Mouse (Mus musculus): Measurements from ENCODE around the gene 1700017B05Rik. TPM values are rescaled to one million over a fixed set of nuclear protein-coding genes. Genes with fewer than 3 reads are reported as not detected.

1700017B05Rik gene
- polyA plus RNA-seq, 2 experiments = 8.1 to 13.3 TPM

DNA sequence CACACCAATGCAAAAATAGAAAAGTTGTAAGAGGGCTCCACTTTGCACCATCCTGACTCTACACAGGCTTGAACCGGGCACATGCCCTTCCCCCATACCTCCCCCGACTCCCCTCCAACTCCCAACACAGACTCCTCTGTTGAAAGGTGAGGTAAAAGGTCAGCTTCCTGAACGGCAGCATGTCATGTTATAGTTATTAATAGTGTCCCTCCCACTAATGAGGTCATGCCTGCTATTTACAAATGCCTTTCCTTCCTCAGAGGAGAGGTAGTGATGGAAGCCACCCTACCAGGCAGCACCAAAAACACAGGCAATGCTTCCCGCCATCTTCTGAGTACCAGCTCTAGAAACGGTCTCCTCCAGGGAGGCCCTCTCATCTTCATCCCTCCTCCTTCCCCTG is 2.7 kb upstream of the 1700017B05Rik start:
- Histone ChIP-seq H3K27me3 (ENCODE audit: control insufficient read depth, insufficient read depth, low read length) (no peaks in the 10 kb centered on the region; the same call in 1 of the 2 replicates), H3K9ac (replicated peaks) (no peak overlapping the region), H3K4me3 (ENCODE audit: insufficient read depth in 1 of 2, low read depth in 2 of 2, low read length in 2 of 2) (no peak overlapping the region), H3K9me3 (ENCODE audit: control insufficient read depth, low read length) (no peaks in the 10 kb centered on the region), H3K36me3 (replicated peaks; ENCODE audit: control insufficient read depth, insufficient read depth, low read depth) (no peaks in the 10 kb centered on the region), H3K4me1 (replicated peaks; ENCODE audit: control insufficient read depth in 2 of 2, insufficient read depth in 2 of 2, low read length in 1 of 2) (peaks cover 20 to 37% of the 10 kb centered on the region in 2 experiments), H3K4me2 (ENCODE audit: low read depth) (no peak overlapping the region), H3K27ac (no peak overlapping the region)
- TF ChIP-seq CTCF (IDR thresholded peaks at IDR 0.05; ENCODE audit: low read depth) (no peak), EP300 (IDR thresholded peaks at IDR 0.05; ENCODE audit: low read depth) (no peak)
- 41% methylated on average over 5 of the region's 5 CpGs for WGBS (ENCODE audit: insufficient replicate concordance)
- DNase-seq (ENCODE audit: low read depth in 3 of 3, low spot score in 3 of 3) (no peak), ATAC-seq (ENCODE audit: insufficient read depth) (no peak)

DNA sequence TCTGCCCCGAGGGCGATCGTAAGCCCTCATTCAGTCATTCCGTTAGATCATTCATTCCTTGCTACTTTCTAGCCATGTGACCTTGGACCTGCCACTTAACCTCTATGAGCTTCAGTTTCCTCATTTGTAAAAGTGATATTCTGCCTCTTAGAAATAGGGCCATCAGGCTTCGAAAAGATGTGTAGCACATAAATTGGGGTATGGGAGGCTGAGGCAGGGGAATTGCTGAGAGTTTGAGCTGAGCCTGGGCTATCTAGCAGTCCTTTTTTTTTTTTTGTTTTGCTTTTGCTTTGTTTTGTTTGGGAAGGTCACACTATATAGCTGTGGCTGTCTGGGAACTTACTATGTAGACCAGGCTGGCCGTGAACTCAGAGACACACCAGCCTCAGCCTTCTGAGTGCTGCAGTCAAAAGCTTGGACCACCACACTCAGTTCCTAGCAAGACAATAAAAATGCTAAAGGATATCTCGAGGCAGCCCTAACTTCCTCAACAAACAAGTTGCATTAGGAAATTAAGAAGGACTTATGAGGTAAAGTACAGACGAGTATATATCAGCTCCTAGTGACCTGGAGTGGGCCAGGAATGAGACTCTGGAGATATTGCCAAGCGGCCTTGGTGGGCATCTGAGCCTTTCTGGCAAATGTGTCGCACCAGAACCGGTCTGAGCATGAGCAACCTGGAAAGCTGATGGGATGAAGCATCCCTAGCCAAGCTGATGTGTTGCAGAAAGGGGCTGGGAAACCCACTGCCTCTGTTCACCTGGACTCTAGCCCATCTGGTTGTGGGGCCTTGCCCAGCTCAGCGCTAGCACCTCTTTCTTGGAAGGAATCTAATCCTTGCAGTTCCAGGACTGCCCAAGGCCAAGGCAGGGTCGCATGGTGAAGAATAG is 628 bp upstream of the 1700017B05Rik start:
- H3K27ac ChIP-seq = peak overlapping the region; percentile 24
- WGBS (ENCODE audit: insufficient replicate concordance) = 41% methylated on average over 13 of the region's 13 CpGs
- DNase-seq (ENCODE audit: low read depth in 3 of 3, low spot score in 3 of 3) = no peak
- peaks cover 10% of the 10 kb centered on the region for H3K36me3 ChIP-seq (replicated peaks; ENCODE audit: control insufficient read depth, insufficient read depth, low read depth)
- ATAC-seq (ENCODE audit: insufficient read depth) = no peak
- H3K9ac ChIP-seq (replicated peaks) = peak overlapping the region; percentile 94
- TF ChIP-seq EP300 (IDR thresholded peaks at IDR 0.05; ENCODE audit: low read depth) = no peak
- no peak for TF ChIP-seq CTCF (IDR thresholded peaks at IDR 0.05; ENCODE audit: low read depth)
- H3K9me3 ChIP-seq (ENCODE audit: control insufficient read depth, low read length) = no peaks in the 10 kb centered on the region
- H3K27me3 ChIP-seq (ENCODE audit: control insufficient read depth, insufficient read depth, low read length) = no peaks in the 10 kb centered on the region; the same call in 1 of the 2 replicates
- H3K4me3 ChIP-seq (ENCODE audit: insufficient read depth in 1 of 2, low read depth in 2 of 2, low read length in 2 of 2) = peak overlapping the region; percentile 63 to 85
- peak overlapping the region; percentile 78 for H3K4me2 ChIP-seq (ENCODE audit: low read depth)
- H3K4me1 ChIP-seq (replicated peaks; ENCODE audit: control insufficient read depth in 2 of 2, insufficient read depth in 2 of 2, low read length in 1 of 2) = peaks cover 16 to 30% of the 10 kb centered on the region in 2 experiments

DNA sequence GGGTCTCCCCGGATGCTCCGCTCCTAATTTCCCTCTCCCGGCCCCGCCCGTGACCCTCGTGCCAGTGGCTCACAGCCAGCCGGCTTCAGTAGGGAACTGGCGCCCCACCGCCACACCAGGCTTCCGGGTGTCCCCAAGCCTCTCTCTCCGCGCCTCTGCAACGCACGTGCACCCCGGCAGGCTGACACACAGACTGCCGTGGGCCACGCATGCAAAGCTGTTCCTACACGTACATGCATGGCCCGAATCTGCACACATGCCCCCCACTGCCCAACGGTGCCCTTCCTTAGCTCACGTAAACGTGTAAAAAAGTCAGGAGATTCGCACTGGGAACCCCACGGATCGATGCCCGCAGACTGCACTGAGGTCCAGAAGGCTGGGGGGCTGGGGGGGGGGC is 898 bp downstream of the 1700017B05Rik start:
- H3K4me2 ChIP-seq (ENCODE audit: low read depth) = peak overlapping the region; percentile 78
- H3K36me3 ChIP-seq (replicated peaks; ENCODE audit: control insufficient read depth, insufficient read depth, low read depth) = peaks cover 25% of the 10 kb centered on the region
- H3K9me3 ChIP-seq (ENCODE audit: control insufficient read depth, low read length) = no peaks in the 10 kb centered on the region
- no peak; the same call in 1 of the 2 replicates for TF ChIP-seq CTCF (IDR thresholded peaks at IDR 0.05; ENCODE audit: low read depth)
- no peak for TF ChIP-seq EP300 (IDR thresholded peaks at IDR 0.05; ENCODE audit: low read depth)
- peak overlapping the region; percentile 94 for H3K9ac ChIP-seq (replicated peaks)
- peak overlapping the region; percentile 85 to 91 for H3K4me3 ChIP-seq (ENCODE audit: insufficient read depth in 1 of 2, low read depth in 2 of 2, low read length in 2 of 2)
- peaks cover 16 to 20% of the 10 kb centered on the region in 2 experiments for H3K4me1 ChIP-seq (replicated peaks; ENCODE audit: control insufficient read depth in 2 of 2, insufficient read depth in 2 of 2, low read length in 1 of 2)
- ATAC-seq (ENCODE audit: insufficient read depth) = peak; percentile 14
- DNase-seq (ENCODE audit: low read depth in 3 of 3, low spot score in 3 of 3) = no peak
- H3K27ac ChIP-seq = peak overlapping the region; percentile 65
- no peaks in the 10 kb centered on the region; the same call in 1 of the 2 replicates for H3K27me3 ChIP-seq (ENCODE audit: control insufficient read depth, insufficient read depth, low read length)
- under 1% methylated on average over 26 of the region's 26 CpGs for WGBS (ENCODE audit: insufficient replicate concordance)

DNA sequence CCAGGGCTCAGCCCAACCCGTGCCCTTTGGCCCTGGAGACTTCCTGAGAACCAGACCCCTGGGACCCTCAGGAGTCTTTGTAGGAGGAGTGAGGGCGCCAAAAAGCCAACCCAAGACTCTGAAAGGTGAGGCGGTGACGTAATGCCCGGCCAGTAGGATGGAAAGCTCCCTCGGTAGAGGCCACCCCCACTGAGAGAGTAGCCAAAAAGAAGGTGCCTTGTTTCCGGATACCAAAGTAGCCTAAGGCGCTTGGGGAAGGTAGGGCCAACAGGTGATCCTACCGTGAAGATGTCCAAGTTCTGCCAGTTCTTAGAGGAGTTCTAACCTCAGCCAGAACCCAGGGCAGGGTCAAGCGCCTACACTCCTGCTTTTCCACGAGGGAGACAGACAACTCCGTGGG is 1.5 kb downstream of the 1700017B05Rik start:
- 11% methylated on average over 12 of the region's 12 CpGs for WGBS (ENCODE audit: insufficient replicate concordance)
- no peak for TF ChIP-seq CTCF (IDR thresholded peaks at IDR 0.05; ENCODE audit: low read depth)
- TF ChIP-seq EP300 (IDR thresholded peaks at IDR 0.05; ENCODE audit: low read depth) = no peak
- H3K4me3 ChIP-seq (ENCODE audit: insufficient read depth in 1 of 2, low read depth in 2 of 2, low read length in 2 of 2) = peak overlapping the region; percentile 85 to 91
- DNase-seq (ENCODE audit: low read depth in 3 of 3, low spot score in 3 of 3) (no peak), ATAC-seq (ENCODE audit: insufficient read depth) (no peak)
- peak overlapping the region; percentile 52 for H3K27ac ChIP-seq
- no peaks in the 10 kb centered on the region for H3K9me3 ChIP-seq (ENCODE audit: control insufficient read depth, low read length)
- H3K9ac ChIP-seq (replicated peaks) = peak overlapping the region; percentile 94
- peaks cover 31% of the 10 kb centered on the region for H3K36me3 ChIP-seq (replicated peaks; ENCODE audit: control insufficient read depth, insufficient read depth, low read depth)
- peak overlapping the region; percentile 78 for H3K4me2 ChIP-seq (ENCODE audit: low read depth)
- H3K4me1 ChIP-seq (replicated peaks; ENCODE audit: control insufficient read depth in 2 of 2, insufficient read depth in 2 of 2, low read length in 1 of 2) = peaks cover 16 to 20% of the 10 kb centered on the region in 2 experiments
- no peaks in the 10 kb centered on the region; the same call in 1 of the 2 replicates for H3K27me3 ChIP-seq (ENCODE audit: control insufficient read depth, insufficient read depth, low read length)

DNA sequence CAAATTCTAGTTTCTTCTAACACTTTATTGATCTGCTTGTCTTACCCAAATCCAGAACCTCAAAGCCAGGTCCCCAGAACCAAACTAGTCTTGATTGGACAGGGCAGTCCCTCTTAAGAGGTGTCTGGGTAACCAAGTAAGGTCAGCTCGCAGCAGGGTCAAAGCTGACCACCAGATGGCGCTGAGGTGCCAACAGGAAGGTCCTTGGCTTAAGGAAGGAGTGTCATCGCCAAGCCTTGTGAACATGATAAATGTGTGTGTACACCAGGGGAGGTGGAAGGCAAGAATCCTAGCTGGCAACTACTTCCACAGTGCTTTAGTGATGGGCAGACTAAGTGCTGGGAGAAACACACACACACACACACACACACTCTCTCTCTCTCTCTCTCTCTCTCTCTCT is 2.7 kb downstream of the 1700017B05Rik start:
- H3K9me3 ChIP-seq (ENCODE audit: control insufficient read depth, low read length) = no peaks in the 10 kb centered on the region
- H3K4me1 ChIP-seq (replicated peaks; ENCODE audit: control insufficient read depth in 2 of 2, insufficient read depth in 2 of 2, low read length in 1 of 2) = peaks cover 16 to 19% of the 10 kb centered on the region in 2 experiments
- peak overlapping the region; percentile 52 for H3K27ac ChIP-seq
- under 1% methylated on average over 3 of the region's 3 CpGs for WGBS (ENCODE audit: insufficient replicate concordance)
- TF ChIP-seq EP300 (IDR thresholded peaks at IDR 0.05; ENCODE audit: low read depth) = no peak
- peak; percentile 100 for TF ChIP-seq CTCF (IDR thresholded peaks at IDR 0.05; ENCODE audit: low read depth)
- ATAC-seq (ENCODE audit: insufficient read depth) = peak; percentile 39
- peak overlapping the region; percentile 78 for H3K4me2 ChIP-seq (ENCODE audit: low read depth)
- peak; percentile 84 to 88 (median 84) for DNase-seq (ENCODE audit: low read depth in 3 of 3, low spot score in 3 of 3)
- H3K9ac ChIP-seq (replicated peaks) = no peak overlapping the region; the same call in 1 of the 2 replicates
- H3K4me3 ChIP-seq (ENCODE audit: insufficient read depth in 1 of 2, low read depth in 2 of 2, low read length in 2 of 2) = peak overlapping the region in 1 of 2 experiments; percentile 85; a peak in 2 of 4 replicates
- H3K27me3 ChIP-seq (ENCODE audit: control insufficient read depth, insufficient read depth, low read length) = no peaks in the 10 kb centered on the region
- H3K36me3 ChIP-seq (replicated peaks; ENCODE audit: control insufficient read depth, insufficient read depth, low read depth) = peaks cover 42% of the 10 kb centered on the region

All from liver, embryonic 14.5 days (tissue).